Mouse (Mus musculus): Measurements from ENCODE around the gene Cct7.

The Cct7 gene

GRCm38 (mm10) chr6:85502911-85503250 lies 51.6 kb downstream of the Cct7 start, which contains the start of gene Fbxo41:
Gene Fbxo41, minus strand, starts transcription at chr6:85502994.
- peak; percentile 82 to 87 for DNase-seq

- DNase-seq: no peak
Observed at GRCm38 (mm10) chr6:85504908-85505307, 53.6 kb downstream of the Cct7 start.

- DNase-seq: peak; percentile 28 to 31
Observed at GRCm38 (mm10) chr6:85508602-85509001, 57.3 kb downstream of the Cct7 start.

- DNase-seq: peak; percentile 86 to 94
Observed at GRCm38 (mm10) chr6:85510476-85510875, 59.2 kb downstream of the Cct7 start.

- peak in 1 of 2 experiments; percentile 62 for DNase-seq
Observed at GRCm38 (mm10) chr6:85511286-85512055, 60.2 kb downstream of the Cct7 start.

GRCm38 (mm10) chr6:85512056-85512440 lies 60.7 kb downstream of the Cct7 start:
- peak in 1 of 2 experiments; percentile 70 for DNase-seq

GRCm38 (mm10) chr6:85512577-85513530 lies 61.5 kb downstream of the Cct7 start:
- peak; percentile 58 to 66 for DNase-seq

GRCm38 (mm10) chr6:85513531-85513910 lies 62.2 kb downstream of the Cct7 start, which contains the start of gene Egr4:
Gene Egr4, minus strand, starts transcription at chr6:85513589.
- peak; percentile 92 to 93 for DNase-seq

GRCm38 (mm10) chr6:85515941-85516340 lies 64.6 kb downstream of the Cct7 start:
- DNase-seq: peak; percentile 99

Data from cerebellum, postnatal 25 days (tissue).